ENCODE assay signal across 9 mouse cellular contexts in the genomic region with DNA sequence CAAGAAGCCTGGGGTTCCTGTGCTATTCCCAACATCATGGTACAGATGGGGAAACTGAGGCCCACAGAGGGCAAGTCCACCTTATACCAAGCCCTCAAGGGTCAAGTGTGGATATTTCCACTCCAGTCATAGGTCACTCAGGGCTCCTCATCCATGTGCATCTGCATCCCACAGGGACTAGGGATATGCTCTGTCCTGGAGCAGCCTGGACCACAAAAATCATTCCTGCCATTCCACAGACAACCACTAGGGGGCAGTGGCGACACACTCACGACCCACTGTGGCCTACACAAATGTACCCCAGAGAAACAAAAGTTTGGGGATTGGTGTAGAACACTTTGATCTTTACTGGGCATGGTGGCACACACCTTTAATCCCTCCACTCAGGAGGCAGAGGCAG. TPM values are rescaled to one million over a fixed set of nuclear protein-coding genes. Genes with fewer than 3 reads are reported as not detected.
A peak's percentile ranks its signal among the peaks of the same experiment; 100 is the strongest.
DNase-seq lines count a peak whose midpoint lies in the region; TF ChIP-seq lines count a peak whose summit lies in the region.
"Had no signal": no experiment of that assay in that cellular context is flagged by ENCODE, and none has a peak within 500 bp of the region (broad histone marks: within the 10 kb centered on the region; RNA-seq: fewer than 3 reads in every experiment).

No protein-coding gene starts in this region.

- peak; percentile 86 for TF ChIP-seq CTCF in embryonic fibroblast, embryonic 13.5 days (IDR thresholded peaks at IDR 0.05; ENCODE audit: borderline replicate concordance, insufficient read depth, low read length)

- DNase-seq in heart, postnatal 10 days: peak; percentile 49 to 83
- no peak for DNase-seq in heart, adult 8-10 months (ENCODE audit: low spot score)
- peak; percentile 64 for DNase-seq in CD4-positive helper T cell, adult 2 months (ENCODE audit: low read depth, low spot score)
- DNase-seq in adrenal gland, postnatal 10 days: peak; percentile 69
- peak; percentile 73 to 75 for DNase-seq in kidney, postnatal 4 days
- peak; percentile 73 for DNase-seq in mesoderm, embryonic 11.5 days (ENCODE audit: low read depth, low spot score)
- DNase-seq in thymus, postnatal 0 days (ENCODE audit: low spot score): peak; percentile 77

- H3K27ac ChIP-seq in embryonic fibroblast, embryonic 13.5 days (ENCODE audit: insufficient read depth, low read length): no peak overlapping the region
- H3K27ac ChIP-seq: embryonic facial prominence, embryonic 13.5 days had no signal

- no peak for TF ChIP-seq POLR2A in embryonic fibroblast, embryonic 13.5 days (IDR thresholded peaks at IDR 0.05; ENCODE audit: low read depth, low read length)

- intact Hi-C loops in heart, postnatal 10 days (cut with DNase I): loop anchor here (5.0 kb wide), 1 partner anchor 228 kb away; no protein-coding TSS in a partner anchor

- no peak overlapping the region for H3K4me3 ChIP-seq in embryonic fibroblast, embryonic 13.5 days (ENCODE audit: insufficient read depth, low read length)
- H3K4me3 ChIP-seq: embryonic facial prominence, embryonic 13.5 days had no signal

- no peaks in the 10 kb centered on the region for H3K4me1 ChIP-seq in embryonic fibroblast, embryonic 13.5 days (ENCODE audit: control insufficient read depth, insufficient read depth, low read length)
- H3K4me1 ChIP-seq: embryonic facial prominence, embryonic 13.5 days had no signal

RNA-seq across cellular contexts. Expression of a gene that starts 13.4 kb away (rescaled TPM):
- total RNA-seq in heart, postnatal 10 days (2021): over 10,000 TPM; 18,908 to 21,159 TPM
- over 10,000 TPM; 21,987 to 25,864 (median 23,706) TPM for total RNA-seq in heart, adult 8-10 months (2022)
- 100 to 1,000 TPM in 1 of 2 experiments, 10 to 100 TPM in 1; 25.5 to 182 TPM for total RNA-seq in adrenal gland, postnatal 10 days (2021)
- polyA plus RNA-seq in embryonic fibroblast, embryonic 13.5 days (2011; ENCODE audit: insufficient read length, low read depth, missing spikeins): 0.76 TPM in 1 of 2 replicates, not detected in the other
- 1.3 and 1.7 TPM in 2 replicates for polyA plus RNA-seq in thymus, postnatal 0 days (2015; fragmentation: Nextera tagmentation; extraction: Ambion mirVana)
- polyA plus RNA-seq: embryonic facial prominence, embryonic 13.5 days had no signal

RNA-seq across cellular contexts. Expression of a gene that starts 26.4 kb away (rescaled TPM):
- under 1 TPM in 1 of 2 experiments, not detected in 1; 0.22 TPM for total RNA-seq in heart, postnatal 10 days (2021)
- total RNA-seq in heart, adult 8-10 months (2022): under 1 TPM in 1 of 4 experiments, not detected in 3; 0.37 TPM
- total RNA-seq in adrenal gland, postnatal 10 days (2021): not detected
- not detected in 2 replicates for polyA plus RNA-seq in embryonic fibroblast, embryonic 13.5 days (2011; ENCODE audit: insufficient read length, low read depth, missing spikeins)
- 0.33 and 0.40 TPM in 2 replicates for polyA plus RNA-seq in thymus, postnatal 0 days (2015; fragmentation: Nextera tagmentation; extraction: Ambion mirVana)
- polyA plus RNA-seq: embryonic facial prominence, embryonic 13.5 days had no signal

RNA-seq across cellular contexts. Expression of a gene that starts 43.9 kb away (rescaled TPM):
- 100 to 1,000 TPM; 171 to 173 TPM for total RNA-seq in heart, postnatal 10 days (2021)
- total RNA-seq in heart, adult 8-10 months (2022): 100 to 1,000 TPM in 3 of 4 experiments, 10 to 100 TPM in 1; 98.9 to 113 (median 108) TPM
- total RNA-seq in adrenal gland, postnatal 10 days (2021): 100 to 1,000 TPM; 149 to 173 TPM
- polyA plus RNA-seq in embryonic fibroblast, embryonic 13.5 days (2011; ENCODE audit: insufficient read length, low read depth, missing spikeins): 231 and 241 TPM in 2 replicates
- polyA plus RNA-seq in thymus, postnatal 0 days (2015; fragmentation: Nextera tagmentation; extraction: Ambion mirVana): 321 and 340 TPM in 2 replicates

Comparison
In these comparisons a context has a peak if more than half of its experiments do, and no peak if none do; other contexts are left out.
1. RNA of a gene that starts 13.4 kb away (total RNA-seq): 21,987 to 25,864 TPM in heart, adult 8-10 months and 18,908 to 21,159 TPM in heart, postnatal 10 days; 25.5 to 182 TPM in adrenal gland, postnatal 10 days; every median in the first group is over 100 times any median in the second.